Mouse (Mus musculus) thymus, adult 2 months (tissue): ENCODE results near the gene Gpr155.

Experiments
- CTCF ChIP-seq: fragments of 200-500 bp; IDR thresholded peaks from 2 replicates; pipeline ENCODE4 v1.5.1; 2012; ENCODE audit warnings: mild to moderate bottlenecking, control low read depth, low read length, moderate library complexity, borderline replicate concordance; ENCODE audit not compliant: control insufficient read depth, poor library complexity, insufficient read depth; ENCODE audit errors: extremely low read depth
- POLR2A ChIP-seq: fragments of 200-500 bp; IDR thresholded peaks from 2 replicates; pipeline ENCODE4 v1.6.1; 2012; ENCODE audit warnings: mild to moderate bottlenecking, low read length, control low read depth, moderate library complexity; ENCODE audit not compliant: control insufficient read depth, poor library complexity, insufficient read depth; ENCODE audit errors: extremely low read depth

GRCm38 (mm10) chr2:73428803-73429468 lies 42.6 kb upstream of the Gpr155 start:
- TF ChIP-seq POLR2A: no peak
- TF ChIP-seq CTCF: no peak
